Mouse (Mus musculus) layer of hippocampus, adult 8-10 months (tissue): Measurements from ENCODE around the gene Kctd11. TPM values are rescaled to one million over a fixed set of nuclear protein-coding genes. Genes with fewer than 3 reads are reported as not detected.

ENCODE experiments used
- DNase-seq, 2 experiments: peaks; one replicate each; pipeline ENCODE4 v3.0.0; 2022; ENCODE audit warnings: low spot score in 2 of 2
- microRNA-seq, 2 experiments: library from miRNA; unstranded; fragments of <30 nt; microRNA quantifications; one replicate each; pipeline ENCODE4 v1.2.0; 2022
- total RNA-seq, 4 experiments: library from RNA; stranded (reverse); gene quantifications; 2 replicates each; pipeline ENCODE4 v1.2.4; 2022

Kctd11 gene
- total RNA-seq, 4 experiments from 2014 or later, result 1.4 to 2.8 (median 1.6) TPM

DNA sequence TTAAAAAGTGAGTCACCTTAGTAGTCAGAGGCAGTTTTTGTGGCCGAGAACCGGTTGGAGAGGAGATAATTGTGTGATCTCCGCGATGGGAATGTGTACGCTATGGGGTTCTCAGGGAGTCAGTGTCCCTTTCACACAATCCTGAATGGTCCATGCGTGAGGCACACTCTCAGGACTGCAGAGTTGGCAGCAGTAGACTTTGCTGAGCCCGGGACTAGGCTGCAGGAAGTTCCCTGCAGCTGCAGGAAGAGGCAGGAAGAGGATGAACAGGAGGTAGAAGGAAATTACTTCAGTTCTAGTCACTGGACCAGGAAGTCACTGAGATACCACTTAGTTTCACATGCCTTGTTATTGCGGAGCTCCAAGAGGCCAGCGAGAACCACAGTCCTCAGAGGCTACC lies 32.1 kb downstream of the Kctd11 start:
- DNase-seq, result no peak

DNA sequence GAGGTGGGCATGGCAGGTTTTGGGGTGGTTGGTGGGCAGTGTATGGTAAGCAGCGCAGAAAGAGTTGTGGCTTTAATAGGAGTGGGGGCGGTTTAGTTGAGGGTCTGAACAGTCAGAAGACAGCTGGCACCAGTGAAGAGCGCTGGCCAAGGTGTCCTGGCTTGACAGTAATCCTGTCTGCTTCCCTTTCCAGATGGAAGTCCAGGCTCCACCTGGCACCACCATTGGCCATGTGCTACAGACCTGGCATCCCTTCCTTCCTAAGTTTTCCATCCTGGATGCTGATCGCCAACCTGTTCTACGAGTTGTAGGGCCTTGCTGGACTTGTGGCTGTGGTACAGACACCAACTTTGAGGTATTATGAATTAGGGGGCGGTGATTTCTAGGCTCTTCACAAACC lies 33.2 kb downstream of the Kctd11 start:
- DNase-seq, result no peak

GRCm38 (mm10) chr11:69846738-69847688 lies 34.2 kb downstream of the Kctd11 start:
- no peak for DNase-seq

- peak; percentile 71 to 83 for DNase-seq
These were observed 35.0 kb downstream of the Kctd11 start, which contains the start of gene Plscr3 for GRCm38 (mm10) chr11:69846198-69846680. TSS of gene Plscr3 (plus strand) at chr11:69846376.

- no peak for DNase-seq
These were observed 42.5 kb downstream of the Kctd11 start for GRCm38 (mm10) chr11:69838714-69839104.

DNA sequence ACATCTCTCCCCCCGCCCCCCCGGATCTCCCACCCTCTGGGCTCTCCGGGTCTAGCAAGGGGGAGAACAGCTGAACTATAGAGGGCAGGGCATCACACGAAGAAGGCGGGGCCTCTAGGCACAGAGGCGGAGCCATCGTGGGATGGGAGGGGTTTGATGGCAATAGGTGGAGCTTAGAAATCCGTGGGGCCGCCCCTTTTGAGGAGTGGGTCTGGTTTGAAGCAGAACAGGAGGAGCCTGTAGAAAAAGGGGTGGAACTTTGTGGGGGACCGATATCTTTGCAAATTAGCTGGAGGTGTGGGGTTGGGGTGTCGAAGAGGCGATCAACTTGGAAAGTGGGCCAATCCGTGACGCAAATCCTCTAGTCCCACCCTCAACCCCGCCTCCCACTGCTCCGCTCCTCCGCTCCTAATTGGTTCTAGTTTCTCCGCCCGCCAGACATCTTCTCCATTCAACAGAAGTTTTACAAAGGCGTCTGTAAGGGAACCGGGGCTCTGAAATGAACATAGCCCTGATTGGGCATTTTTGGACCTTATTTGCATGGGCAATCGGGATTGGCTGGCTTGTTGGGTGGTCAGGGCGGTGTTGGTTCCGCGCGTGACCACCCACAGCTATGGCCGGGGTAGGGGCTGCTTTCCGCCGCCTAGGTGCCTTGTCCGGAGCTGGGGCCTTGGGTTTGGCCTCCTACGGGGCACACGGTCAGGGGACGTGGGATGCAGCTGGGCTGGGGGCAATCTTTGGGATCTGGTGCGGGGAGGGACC lies 43.1 kb downstream of the Kctd11 start, which contains the start of gene Tmem256:
Tmem256 (plus strand) TSS at position 563 of the 762 bp plus-strand sequence.
- DNase-seq, result peak; percentile 97 to 99

GRCm38 (mm10) chr11:69837604-69837951 lies 43.6 kb downstream of the Kctd11 start, which contains the start of gene Nlgn2:
TSS of gene Nlgn2 (minus strand) at chr11:69837784.
- DNase-seq, result no peak

DNA sequence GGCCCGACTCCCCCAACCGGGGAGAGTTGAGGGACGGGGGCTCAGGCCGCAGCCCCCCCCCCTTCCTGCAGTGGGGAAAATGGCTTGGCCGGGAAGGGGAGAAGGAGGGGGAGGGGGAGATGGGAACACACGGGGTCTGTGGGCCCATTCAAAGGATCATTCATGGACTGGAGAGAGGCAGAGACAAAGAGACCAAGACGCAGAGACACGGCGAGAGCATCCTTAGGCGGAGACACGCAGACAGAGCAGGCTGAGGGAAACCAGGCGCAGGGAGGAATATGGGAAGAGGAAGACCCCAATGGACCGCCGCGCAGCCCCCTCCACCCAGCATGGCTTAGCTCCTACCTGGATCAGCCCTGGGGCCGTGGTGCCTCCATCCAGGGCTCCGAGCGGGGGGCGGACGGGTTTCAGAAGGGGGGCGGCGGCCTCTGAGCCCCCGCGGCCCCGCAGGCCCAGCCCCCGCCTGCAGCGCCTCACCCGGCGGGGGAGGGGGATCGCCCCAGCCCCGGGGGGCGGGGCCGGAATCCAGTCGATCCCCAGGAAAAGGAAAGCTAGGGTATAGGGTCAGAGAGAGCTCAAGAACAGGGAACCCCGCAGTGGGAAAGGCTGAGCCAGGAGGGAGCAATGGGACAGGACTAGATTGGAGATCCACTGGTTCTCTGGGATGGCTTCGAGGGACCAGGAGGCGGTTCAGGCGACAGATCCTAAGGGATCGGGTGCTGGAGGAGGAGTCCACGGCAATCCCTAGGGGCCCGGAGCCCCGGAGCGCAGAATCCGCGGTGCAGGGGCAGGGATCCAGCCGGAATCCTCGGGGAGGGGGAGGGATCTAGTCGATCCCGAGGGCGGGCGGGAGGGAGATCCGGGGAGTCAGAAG lies 44.3 kb downstream of the Kctd11 start:
- DNase-seq, result peak; percentile 31 to 37

GRCm38 (mm10) chr11:69835966-69836335 lies 45.3 kb downstream of the Kctd11 start:
- no peak for DNase-seq

GRCm38 (mm10) chr11:69835326-69835965 lies 45.8 kb downstream of the Kctd11 start:
- DNase-seq, result no peak

DNA sequence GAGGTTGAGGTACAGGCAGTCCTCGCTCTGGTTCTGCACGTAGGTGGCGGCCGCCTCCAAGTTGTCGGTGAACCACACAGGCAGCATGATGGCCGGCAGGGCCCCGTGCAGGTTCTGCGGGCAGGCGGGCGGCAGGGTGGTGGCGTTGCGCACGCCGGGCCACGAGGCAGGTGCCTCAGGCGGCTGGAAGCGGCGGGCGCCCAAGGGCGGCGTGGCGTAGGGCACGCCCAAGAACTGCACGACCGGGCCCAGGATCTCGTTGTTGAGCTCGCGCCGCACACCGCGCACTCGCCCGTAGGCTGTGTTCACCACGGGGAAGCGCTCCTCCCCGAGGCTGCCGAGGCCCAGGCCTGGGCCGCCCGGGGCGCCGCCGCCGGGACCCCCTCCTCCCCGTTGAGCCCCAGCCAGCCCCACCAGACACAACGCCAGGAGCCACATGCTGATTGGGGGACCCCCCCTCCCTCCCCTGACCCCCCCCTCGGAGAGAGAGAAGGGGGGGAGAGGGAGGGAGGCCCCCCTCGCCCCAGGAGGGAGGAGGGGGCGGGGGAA lies 47.1 kb downstream of the Kctd11 start:
- DNase-seq, result no peak

DNA sequence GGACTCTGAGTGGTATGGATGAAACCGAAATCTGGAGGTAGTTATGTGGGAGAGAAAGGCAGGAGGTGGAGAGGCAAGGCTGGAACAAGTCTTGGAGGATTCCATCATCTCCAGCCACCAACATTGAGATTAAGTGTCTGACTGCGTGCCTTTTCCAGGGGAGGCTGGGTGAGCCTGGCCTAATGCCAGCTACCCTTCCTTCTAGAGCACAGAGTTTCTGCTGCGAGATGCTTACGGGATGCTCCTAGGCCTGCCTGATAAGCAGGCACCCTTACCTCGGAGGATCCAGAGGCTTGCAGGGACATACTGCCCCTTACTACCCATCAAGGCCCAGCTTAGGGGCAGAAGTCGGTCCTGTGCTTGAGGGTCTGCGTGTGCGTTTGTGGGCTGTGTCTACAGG lies 47.7 kb downstream of the Kctd11 start:
- no peak for DNase-seq

DNA sequence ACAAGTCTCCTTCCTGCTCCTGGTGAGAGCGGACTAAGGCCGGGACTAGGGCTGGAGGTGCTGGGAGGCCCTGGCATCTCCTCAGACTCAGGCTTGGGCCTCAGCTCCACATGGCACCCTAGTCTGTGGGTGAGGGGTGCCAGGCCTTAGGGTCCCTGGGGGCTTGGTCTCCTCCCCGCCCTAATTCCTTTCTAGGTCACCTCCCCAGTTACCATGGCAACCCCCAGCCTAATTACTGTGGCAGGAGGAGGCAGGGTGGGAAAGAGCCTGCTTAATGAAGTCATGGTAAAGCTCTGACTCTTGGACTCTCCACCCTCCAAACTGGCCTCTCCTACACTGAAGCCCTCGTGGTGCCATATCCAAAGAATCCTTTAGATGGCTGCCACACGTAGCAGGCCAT lies 52.4 kb downstream of the Kctd11 start:
- no peak for DNase-seq

Small RNA genes within 50 kb of the gene (microRNA-seq; reads per million reads assigned to microRNA genes)
- 0 reads per million in 2 experiments for gene Mir6924

Other genes with a start within 250 kb of the Kctd11 start
- gene Fxr2, start 248.4 kb downstream of the Kctd11 start, total RNA-seq, result 100 to 1,000 TPM; 132 to 154 (median 139) TPM
- not detected for gene Sox15, start 226.1 kb downstream of the Kctd11 start, total RNA-seq
- 10 to 100 TPM; 51.3 to 60.6 (median 56.8) TPM for gene Mpdu1, start 218.8 kb downstream of the Kctd11 start, total RNA-seq
- 100 to 1,000 TPM in 1 of 4 experiments, 10 to 100 TPM in 3; 10.8 to 113 (median 55.2) TPM for gene Cd68, start 215.3 kb downstream of the Kctd11 start, total RNA-seq
- gene Eif4a1, start 209.0 kb downstream of the Kctd11 start, total RNA-seq, result 100 to 1,000 TPM; 319 to 328 (median 325) TPM
- 100 to 1,000 TPM in 3 of 4 experiments, 10 to 100 TPM in 1; 82.9 to 123 (median 105) TPM for gene Senp3, start 199.3 kb downstream of the Kctd11 start, total RNA-seq
- 1 to 10 TPM; 2.9 to 3.8 (median 3.2) TPM for gene Tnfsf13, start 195.6 kb downstream of the Kctd11 start, total RNA-seq
- gene Tnfsf12, start 185.6 kb downstream of the Kctd11 start, total RNA-seq, result 10 to 100 TPM in 3 of 4 experiments, 1 to 10 TPM in 1; 9.5 to 17.3 (median 14.4) TPM
- 1 to 10 TPM in 3 of 4 experiments, under 1 TPM in 1; 0.83 to 2.2 (median 1.3) TPM for gene Tnfsfm13, start 185.3 kb downstream of the Kctd11 start, total RNA-seq
- gene Polr2a, start 122.8 kb downstream of the Kctd11 start, total RNA-seq, result 10 to 100 TPM; 53.8 to 60.8 (median 59.1) TPM
- not detected for gene Slc35g3, start 119.4 kb downstream of the Kctd11 start, total RNA-seq
- gene Zbtb4, start 115.5 kb downstream of the Kctd11 start, total RNA-seq, result 100 to 1,000 TPM; 121 to 145 (median 129) TPM
- gene Chrnb1, start 85.5 kb downstream of the Kctd11 start, total RNA-seq, result 1 to 10 TPM in 3 of 4 experiments, under 1 TPM in 1; 0.49 to 2.2 (median 1.1) TPM
- gene Fgf11, start 79.5 kb downstream of the Kctd11 start, total RNA-seq, result 10 to 100 TPM; 26.1 to 36.5 (median 30.6) TPM
- under 1 TPM in 2 of 4 experiments, not detected in 2; 0.17 to 0.47 TPM for gene Tmem102, start 75.8 kb downstream of the Kctd11 start, total RNA-seq
- not detected for gene Gm39566, start 66.1 kb downstream of the Kctd11 start, total RNA-seq
- not detected for gene Spem2, start 62.9 kb downstream of the Kctd11 start, total RNA-seq
- under 1 TPM in 2 of 4 experiments, not detected in 2; 0.31 to 0.75 TPM for gene Spem1, start 59.2 kb downstream of the Kctd11 start, total RNA-seq
- gene Nlgn2, start 43.6 kb downstream of the Kctd11 start, total RNA-seq, result 100 to 1,000 TPM; 189 to 200 (median 199) TPM
- gene Tmem256, start 42.9 kb downstream of the Kctd11 start, total RNA-seq, result 100 to 1,000 TPM; 113 to 131 (median 121) TPM
- gene Plscr3, start 35.0 kb downstream of the Kctd11 start, total RNA-seq, result 10 to 100 TPM; 17.1 to 21.8 (median 20.0) TPM
- not detected for gene Tnk1, start 22.7 kb downstream of the Kctd11 start, total RNA-seq
- not detected for gene Tmem95, start 3.4 kb downstream of the Kctd11 start, total RNA-seq
- under 1 TPM in 2 of 4 experiments, not detected in 2; 0.14 to 0.34 TPM for gene Acap1, start 14.1 kb upstream of the Kctd11 start, total RNA-seq
- under 1 TPM in 2 of 4 experiments, not detected in 2; 0.64 to 0.72 TPM for gene 2810408A11Rik, start 19.6 kb upstream of the Kctd11 start, total RNA-seq
- 100 to 1,000 TPM in 3 of 4 experiments, 10 to 100 TPM in 1; 92.4 to 126 (median 112) TPM for gene Neurl4, start 19.7 kb upstream of the Kctd11 start, total RNA-seq
- 10 to 100 TPM; 28.2 to 44.5 (median 38.4) TPM for gene Gps2, start 32.5 kb upstream of the Kctd11 start, total RNA-seq
- gene Eif5a, start 40.6 kb upstream of the Kctd11 start, total RNA-seq, result 100 to 1,000 TPM; 395 to 425 (median 420) TPM
- 10 to 100 TPM; 10.6 to 18.7 (median 13.9) TPM for gene Ybx2, start 54.4 kb upstream of the Kctd11 start, total RNA-seq
- gene Slc2a4, start 66.8 kb upstream of the Kctd11 start, total RNA-seq, result 1 to 10 TPM; 3.0 to 4.6 (median 3.8) TPM
- gene Cldn7, start 83.4 kb upstream of the Kctd11 start, total RNA-seq, result not detected
- 100 to 1,000 TPM; 108 to 123 (median 119) TPM for gene Ctdnep1, start 99.8 kb upstream of the Kctd11 start, total RNA-seq
- gene Elp5, start 101.1 kb upstream of the Kctd11 start, total RNA-seq, result 10 to 100 TPM; 69.7 to 96.0 (median 77.7) TPM
- gene Gabarap, start 109.7 kb upstream of the Kctd11 start, total RNA-seq, result 100 to 1,000 TPM; 232 to 255 (median 246) TPM
- gene Phf23, start 114.4 kb upstream of the Kctd11 start, total RNA-seq, result 10 to 100 TPM; 45.2 to 59.7 (median 49.7) TPM
- gene Dvl2, start 119.2 kb upstream of the Kctd11 start, total RNA-seq, result 10 to 100 TPM; 35.4 to 54.0 (median 41.6) TPM
- gene Acadvl, start 134.0 kb upstream of the Kctd11 start, total RNA-seq, result 10 to 100 TPM; 60.3 to 69.1 (median 64.8) TPM
- gene Dlg4, start 135.5 kb upstream of the Kctd11 start, total RNA-seq, result 100 to 1,000 TPM; 730 to 858 (median 789) TPM
- 1 to 10 TPM in 1 of 4 experiments, under 1 TPM in 3; 0.79 to 3.0 (median 0.90) TPM for gene Asgr1, start 172.7 kb upstream of the Kctd11 start, total RNA-seq
- under 1 TPM in 1 of 4 experiments, not detected in 3; 0.32 TPM for gene Asgr2, start 211.2 kb upstream of the Kctd11 start, total RNA-seq
- 1 to 10 TPM in 1 of 4 experiments, under 1 TPM in 2, not detected in 1; 0.45 to 1.9 (median 0.52) TPM for gene Mgl2, start 248.9 kb upstream of the Kctd11 start, total RNA-seq